Mouse (Mus musculus) gastrocnemius, postnatal 25 days (tissue): ENCODE data around the gene Stard7. TPM values are rescaled to one million over a fixed set of nuclear protein-coding genes. Genes with fewer than 3 reads are reported as not detected.
"Not testable (repeated sequence)": the region's sequence is repeated elsewhere in the genome, so short reads cannot be mapped to it uniquely, and the experiment has no call there.

Experiments
- DNase-seq: peaks from one replicate; pipeline ENCODE4 v3.0.0; 2022
- total RNA-seq, 2 experiments: library from RNA; stranded (reverse); gene quantifications; 1 replicate in 1 of 2; 2 replicates in 1 of 2; pipeline ENCODE4 v1.2.3; 2021

Gene Stard7
- total RNA-seq, 2 experiments from 2014 or later: 95.4 to 105 TPM

DNA sequence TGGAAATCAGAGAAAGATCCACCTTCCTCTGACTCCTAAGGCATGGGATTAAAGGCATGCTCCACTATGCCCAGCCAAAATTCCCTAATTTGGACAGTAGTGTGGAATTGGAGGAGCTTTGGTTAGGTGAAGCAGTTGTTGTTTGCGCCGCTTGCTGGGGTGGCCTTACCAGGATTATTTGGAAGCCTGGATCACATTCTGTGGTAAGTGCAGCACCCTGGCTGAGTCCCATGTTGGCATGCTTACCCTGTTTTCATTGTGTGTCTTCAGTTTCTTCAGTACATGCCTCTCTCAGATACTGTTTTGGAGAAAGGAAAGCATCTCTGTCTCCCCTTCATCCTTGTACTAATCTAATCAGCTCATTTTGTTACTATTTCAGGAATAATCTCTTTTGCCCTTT is 4.6 kb downstream of the Stard7 start:
- peak; percentile 36 for DNase-seq

GRCm38 (mm10) chr2:127275551-127276320 is 5.7 kb downstream of the Stard7 start:
- no peak for DNase-seq

DNA sequence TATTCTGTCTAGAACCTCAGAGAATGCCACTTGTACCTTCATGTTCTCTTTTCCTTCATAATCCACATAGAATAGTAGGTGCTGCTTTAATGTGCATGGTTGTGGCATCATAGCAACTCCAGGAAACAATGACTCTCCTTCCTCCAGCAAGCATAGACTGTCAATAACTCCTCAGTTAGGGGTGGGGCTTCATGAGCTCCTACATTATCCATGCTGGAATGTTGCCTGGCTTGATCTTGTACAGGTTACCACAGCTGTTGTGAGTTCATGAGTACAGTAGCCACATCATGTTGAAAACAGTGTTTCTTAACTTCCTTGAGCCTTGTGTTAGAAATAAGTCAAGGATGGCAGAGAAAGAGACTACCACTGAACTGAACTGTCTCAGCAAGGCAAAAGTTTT is 8.1 kb downstream of the Stard7 start:
- no peak for DNase-seq

DNA sequence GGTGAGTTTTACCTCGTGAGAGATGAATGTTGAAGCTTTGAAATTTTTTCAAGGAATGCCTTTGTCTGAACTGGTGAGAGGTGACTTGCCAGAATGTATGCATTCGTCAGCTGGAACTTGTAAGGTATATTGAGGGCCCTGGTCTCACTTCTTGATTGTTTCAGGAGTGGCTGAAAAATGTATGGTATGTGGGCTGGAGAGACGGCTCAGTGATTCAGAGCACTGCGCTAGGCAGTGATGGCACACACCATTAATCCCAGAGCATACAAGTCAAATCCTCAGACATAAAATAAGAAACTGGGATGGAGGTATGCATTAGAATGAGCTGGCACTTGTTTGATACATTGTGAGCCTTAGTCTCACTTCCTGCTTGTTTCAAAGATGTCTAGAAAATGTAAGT is 22.2 kb downstream of the Stard7 start:
- DNase-seq: no peak

- DNase-seq: peak; percentile 64
Observed at GRCm38 (mm10) chr2:127297001-127297805, 27.2 kb downstream of the Stard7 start.

DNA sequence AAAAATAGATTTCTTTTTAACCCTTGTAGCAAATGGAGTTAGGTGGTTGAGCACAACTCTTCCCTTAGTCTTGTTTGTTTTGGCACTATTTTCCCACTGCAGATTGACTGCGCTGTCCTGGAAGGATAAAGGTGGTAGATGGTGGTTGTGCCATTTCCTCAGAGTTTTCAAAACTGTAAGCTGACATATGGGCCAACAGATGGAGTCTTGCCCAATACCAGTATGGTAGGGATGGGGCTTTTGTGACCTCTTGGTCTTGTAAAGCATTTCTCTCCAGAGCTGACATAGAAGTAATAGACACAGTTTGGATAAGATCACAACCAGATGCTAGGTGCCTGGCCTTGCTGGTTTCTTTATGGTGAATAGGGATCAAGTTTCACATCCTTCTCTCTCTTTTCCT is 28.0 kb downstream of the Stard7 start:
- DNase-seq: no peak

DNA sequence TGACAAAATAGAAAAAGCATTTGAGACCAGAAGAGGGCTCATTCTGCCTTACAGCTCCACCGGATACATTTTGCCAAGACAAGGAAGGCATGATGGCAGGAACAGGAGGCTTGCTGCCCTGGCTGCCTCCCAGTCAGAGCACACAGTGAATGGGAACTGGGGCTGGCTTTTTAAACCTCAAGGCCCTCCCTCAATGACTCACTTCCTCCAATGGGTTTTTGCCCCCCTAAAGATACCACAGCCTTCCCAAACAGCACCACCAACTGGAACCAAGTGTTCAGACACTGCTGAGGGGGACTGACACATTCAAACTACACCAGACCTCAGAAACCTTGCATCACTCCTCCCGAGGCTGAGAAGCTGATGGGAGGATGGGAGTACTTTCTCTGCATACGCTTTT is 30.7 kb downstream of the Stard7 start:
- DNase-seq: no peak

DNA sequence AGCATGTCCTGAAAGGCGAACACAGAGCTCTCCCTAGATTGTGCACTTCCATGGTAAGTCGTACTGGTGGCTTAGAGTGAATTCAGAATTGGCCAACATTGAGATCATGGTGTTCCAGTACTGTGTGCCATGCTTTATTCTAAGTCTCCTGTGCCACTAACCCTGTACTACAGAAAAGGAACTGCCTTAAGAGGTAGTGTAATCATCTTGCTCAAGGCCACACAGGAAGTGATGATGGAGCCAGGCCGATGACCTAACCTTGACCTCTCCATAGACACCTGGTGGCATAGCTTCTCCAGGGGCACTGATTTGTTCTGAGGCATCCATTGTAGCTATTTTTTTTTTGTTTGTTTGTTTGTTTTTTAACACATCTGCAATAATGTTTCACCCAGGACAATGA is 31.9 kb downstream of the Stard7 start:
- DNase-seq: no peak

DNA sequence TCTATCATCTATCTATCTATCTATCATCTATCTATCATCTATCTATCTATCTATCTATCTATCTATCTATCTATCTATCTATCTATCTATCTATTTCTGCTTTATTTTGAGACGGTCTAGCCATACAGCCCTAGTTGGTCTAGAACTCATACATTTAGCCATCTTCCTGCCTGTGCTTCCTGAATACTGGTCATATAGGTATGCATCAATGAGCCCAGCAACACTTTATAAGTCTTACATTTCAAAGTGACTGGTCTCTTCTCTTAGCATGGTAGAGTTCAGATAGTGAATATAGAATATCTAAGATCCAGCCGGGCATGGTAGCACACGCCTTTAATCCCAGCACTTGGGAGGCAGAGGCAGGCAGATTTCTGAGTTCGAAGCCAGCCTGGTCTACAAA is 34.2 kb downstream of the Stard7 start:
- DNase-seq: not testable (repeated sequence)

DNA sequence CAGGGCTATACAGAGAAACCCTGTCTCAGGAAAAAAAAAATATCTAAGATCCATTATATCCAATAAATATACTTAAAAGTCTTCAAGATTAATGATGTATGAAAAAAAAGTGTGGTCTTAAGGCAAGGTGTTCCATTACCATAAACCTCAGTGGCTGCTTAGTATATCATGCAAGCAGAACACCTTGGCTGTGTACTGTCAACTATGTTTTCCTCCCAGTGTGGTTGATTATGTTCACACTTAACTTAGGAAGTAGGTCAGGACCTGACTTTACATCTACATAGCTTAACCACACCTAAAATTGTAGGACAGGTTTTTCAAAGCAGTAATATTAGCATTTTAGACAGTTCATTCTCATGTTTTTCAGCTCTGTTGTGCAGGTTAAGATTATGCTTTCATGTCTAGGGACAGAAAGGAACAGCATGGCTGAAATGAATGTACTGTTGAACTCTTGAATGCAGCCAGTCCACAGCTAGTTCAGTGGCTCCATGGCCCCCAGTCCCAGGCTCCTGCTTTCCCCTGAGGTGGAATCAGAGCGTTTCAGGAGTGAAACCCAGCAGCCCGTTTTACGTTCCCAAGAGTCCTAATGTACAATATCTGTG is 34.7 kb downstream of the Stard7 start:
- no peak for DNase-seq

DNA sequence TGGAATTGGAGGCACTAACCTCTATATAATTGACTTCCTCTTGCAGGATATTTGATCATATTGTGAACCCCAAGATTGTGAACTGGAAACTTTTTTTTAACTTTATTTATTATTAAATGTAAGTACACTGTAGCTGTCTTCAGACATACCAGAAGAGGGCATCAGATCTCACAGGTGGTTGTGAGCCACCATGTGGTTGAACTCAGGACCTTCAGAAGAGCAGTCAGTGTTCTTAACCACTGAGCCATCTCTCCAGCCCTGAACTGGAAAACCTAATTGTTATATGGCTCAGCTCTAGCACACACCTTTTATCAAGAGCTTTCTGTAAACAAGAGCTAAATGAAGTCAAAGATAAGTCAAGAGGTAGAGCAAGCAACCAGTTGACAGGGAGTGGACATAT is 36.1 kb downstream of the Stard7 start:
- DNase-seq: no peak

GRCm38 (mm10) chr2:127307179-127307578 is 37.2 kb downstream of the Stard7 start:
- no peak for DNase-seq

DNA sequence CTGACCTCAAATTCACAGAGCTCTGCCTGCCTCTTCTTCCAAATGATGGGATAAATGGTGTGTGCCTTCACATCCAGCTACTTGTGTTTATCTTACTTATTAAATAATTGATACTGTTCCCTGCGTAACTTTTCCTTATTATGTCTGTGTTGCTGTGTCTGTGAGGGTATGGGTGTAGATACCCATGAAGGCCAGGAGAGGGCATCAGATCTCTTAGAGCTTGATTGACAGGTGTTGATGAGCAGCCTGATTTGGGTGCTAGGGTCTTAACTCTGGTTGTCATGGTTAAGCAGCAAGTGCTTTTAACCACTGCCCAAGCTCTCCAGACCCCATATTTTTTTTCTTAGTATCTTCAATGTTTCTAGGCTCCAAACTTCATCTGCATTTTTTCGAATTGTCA is 38.6 kb downstream of the Stard7 start:
- no peak for DNase-seq

- no peak for DNase-seq
Observed at GRCm38 (mm10) chr2:127310246-127310645, 40.2 kb downstream of the Stard7 start.

DNA sequence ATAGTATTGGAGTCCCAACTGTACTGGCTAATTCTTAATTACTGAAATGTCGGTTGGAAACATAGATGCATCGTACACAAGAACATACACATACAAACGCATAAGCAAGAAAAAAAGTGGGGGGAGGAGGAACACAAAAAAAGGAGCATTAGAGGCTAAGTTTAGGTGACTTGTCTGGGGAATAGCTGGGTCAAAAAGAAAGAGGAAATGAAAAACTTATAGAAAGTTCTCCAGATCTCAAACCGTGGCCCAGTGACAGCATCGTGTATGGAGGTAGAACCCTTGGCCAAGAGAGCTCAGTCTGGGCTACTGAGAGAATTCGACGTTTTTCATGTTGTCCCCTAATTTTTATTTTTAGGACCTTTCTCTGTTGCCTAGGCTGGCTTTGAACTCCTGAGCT is 40.7 kb downstream of the Stard7 start:
- no peak for DNase-seq

GRCm38 (mm10) chr2:127311193-127311592 is 41.2 kb downstream of the Stard7 start:
- no peak for DNase-seq

DNA sequence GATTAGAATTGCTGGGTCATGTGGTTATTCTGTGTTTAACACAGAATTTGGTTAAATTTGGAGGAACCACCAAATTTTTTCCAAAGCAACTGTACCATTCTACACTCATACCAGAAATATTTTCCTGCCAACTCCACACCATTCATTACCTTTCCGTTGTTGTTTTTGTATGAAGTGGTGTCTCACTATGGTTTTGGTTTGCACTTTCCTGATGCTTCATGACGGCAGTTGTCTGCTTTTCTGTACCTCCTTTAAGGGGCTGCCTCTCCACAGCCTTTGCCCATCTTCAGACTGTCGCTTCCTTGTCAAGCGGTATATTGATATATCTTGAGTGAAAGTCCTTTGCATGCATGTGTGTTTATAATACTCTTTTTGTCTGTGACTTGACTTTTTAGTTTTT is 42.8 kb downstream of the Stard7 start:
- no peak for DNase-seq

- no peak for DNase-seq
Observed at GRCm38 (mm10) chr2:127313878-127314277, 43.9 kb downstream of the Stard7 start.

- no peak for DNase-seq
Observed at GRCm38 (mm10) chr2:127314467-127315154, 44.6 kb downstream of the Stard7 start.

- no peak for DNase-seq
Observed at GRCm38 (mm10) chr2:127315155-127315470, 45.1 kb downstream of the Stard7 start.

DNA sequence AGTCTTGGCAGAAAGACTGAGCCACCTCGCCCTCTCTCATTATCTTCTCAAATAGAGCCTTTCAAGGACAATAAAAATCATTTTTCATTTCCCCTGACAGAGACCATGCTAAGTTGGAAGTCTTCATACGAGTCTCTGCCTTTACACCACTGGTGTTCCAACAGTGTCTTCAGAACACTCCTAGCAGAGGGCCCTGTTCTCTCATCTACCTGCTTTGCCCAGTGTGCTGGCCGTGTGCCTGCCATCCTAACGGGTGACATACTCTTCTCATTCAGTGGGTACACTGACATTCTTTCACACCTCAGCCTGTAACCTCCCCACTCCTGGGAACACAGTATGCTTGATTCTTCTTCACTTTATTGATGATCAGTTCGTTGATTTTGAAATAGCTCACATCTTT is 46.4 kb downstream of the Stard7 start:
- DNase-seq: no peak

DNA sequence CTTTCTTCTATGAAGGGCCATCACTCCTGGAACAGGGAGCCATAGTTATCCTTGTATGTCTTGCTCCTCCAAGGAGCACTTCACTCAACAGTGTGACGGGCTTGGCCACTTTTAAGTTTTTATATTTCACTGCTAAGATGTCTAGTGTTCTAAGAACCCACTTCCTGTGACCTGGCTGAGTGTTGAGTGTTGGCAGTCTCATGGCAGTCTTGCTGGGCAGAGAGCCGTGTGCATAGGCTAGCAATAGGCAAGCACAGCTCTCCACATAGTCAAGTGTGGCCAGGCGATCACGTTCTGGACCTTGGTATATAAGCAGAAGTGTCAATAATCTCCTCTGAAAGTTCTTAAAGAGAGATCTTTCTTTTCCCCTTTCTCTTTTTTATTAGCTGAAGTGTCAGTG is 48.1 kb downstream of the Stard7 start:
- DNase-seq: no peak

- DNase-seq: no peak
Observed at GRCm38 (mm10) chr2:127319071-127319470, 49.1 kb downstream of the Stard7 start.
